Mouse (Mus musculus): ENCODE measurements at regions not wholly inside any gene's neighbourhood (a gene's known extent, or its start where the extent isn't known, plus 50 kb on each side); places are given as distances from the start of the nearest gene placed in this dataset.

GRCm38 (mm10) chr3:52466571-52466970 is 198.4 kb downstream of the Foxo1 start:
- TF ChIP-seq GATA1 (IDR thresholded peaks at IDR 0.05; ENCODE audit: borderline replicate concordance, low read length) = no peak
- no peak for TF ChIP-seq FLI1 (IDR thresholded peaks at IDR 0.05; ENCODE audit: low read length)

Data from megakaryocyte, embryonic 14.5 days (primary cell).